Mouse (Mus musculus): ENCODE results near the gene Ikzf3. TPM values are rescaled to one million over a fixed set of nuclear protein-coding genes. Genes with fewer than 3 reads are reported as not detected.

Ikzf3 gene
- polyA plus RNA-seq, 1 experiment from 2014 or later: 0.08 TPM

- ATAC-seq (replicated peaks; ENCODE audit: low FRiP score): no peak
- 89% methylated on average over 1 of the region's 1 CpGs for WGBS
- H3K36me3 ChIP-seq (ENCODE audit: control insufficient read depth, insufficient read depth, low read length): no peaks in the 10 kb centered on the region
- no peak for DNase-seq (ENCODE audit: low spot score)
- no peak overlapping the region for H3K9ac ChIP-seq (ENCODE audit: low read length)
- H3K27ac ChIP-seq (ENCODE audit: low read depth, low read length): no peak overlapping the region
- H3K4me3 ChIP-seq (ENCODE audit: low read depth, low read length): no peak overlapping the region
- no peak overlapping the region for H3K4me2 ChIP-seq (ENCODE audit: low read depth, low read length, severe bottlenecking)
- peaks cover 4% of the 10 kb centered on the region; the same call in 1 of the 2 replicates for H3K4me1 ChIP-seq (replicated peaks; ENCODE audit: control insufficient read depth, insufficient read depth, low read length)
- H3K9me3 ChIP-seq (ENCODE audit: control insufficient read depth, low read length): no peaks in the 10 kb centered on the region
- H3K27me3 ChIP-seq (ENCODE audit: control insufficient read depth, insufficient read depth, low read length): peaks cover 47% of the 10 kb centered on the region
Observed at GRCm38 (mm10) chr11:98543414-98543813, 2.4 kb downstream of the Ikzf3 start.

DNA sequence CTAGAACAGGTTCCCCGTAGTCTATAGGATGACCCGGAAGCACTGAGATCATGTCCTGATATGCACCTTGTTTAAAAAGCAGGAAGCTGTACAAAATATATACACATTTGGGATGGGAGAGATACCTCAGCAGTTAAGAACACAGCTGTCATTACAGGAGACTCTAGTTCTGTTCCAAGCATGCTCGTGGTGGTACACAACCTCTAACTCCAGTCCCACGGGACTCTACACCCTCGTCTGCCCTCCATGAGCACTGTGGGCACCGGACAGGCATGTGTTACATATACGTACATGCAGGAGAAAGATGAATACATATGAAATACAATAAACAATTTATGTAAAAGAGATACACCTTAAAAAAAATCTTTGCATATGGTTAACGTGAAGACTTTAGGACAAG lies 3.3 kb downstream of the Ikzf3 start:
- no peak overlapping the region for H3K9ac ChIP-seq (ENCODE audit: low read length)
- H3K4me2 ChIP-seq (ENCODE audit: low read depth, low read length, severe bottlenecking): no peak overlapping the region
- ATAC-seq (replicated peaks; ENCODE audit: low FRiP score) (no peak), DNase-seq (ENCODE audit: low spot score) (no peak)
- H3K36me3 ChIP-seq (ENCODE audit: control insufficient read depth, insufficient read depth, low read length): no peaks in the 10 kb centered on the region
- H3K4me1 ChIP-seq (replicated peaks; ENCODE audit: control insufficient read depth, insufficient read depth, low read length): peaks cover 4% of the 10 kb centered on the region; the same call in 1 of the 2 replicates
- H3K27ac ChIP-seq (ENCODE audit: low read depth, low read length): no peak overlapping the region
- no peaks in the 10 kb centered on the region for H3K9me3 ChIP-seq (ENCODE audit: control insufficient read depth, low read length)
- 78% methylated on average over 8 of the region's 8 CpGs for WGBS
- no peak overlapping the region for H3K4me3 ChIP-seq (ENCODE audit: low read depth, low read length)
- peaks cover 41% of the 10 kb centered on the region for H3K27me3 ChIP-seq (ENCODE audit: control insufficient read depth, insufficient read depth, low read length)

DNA sequence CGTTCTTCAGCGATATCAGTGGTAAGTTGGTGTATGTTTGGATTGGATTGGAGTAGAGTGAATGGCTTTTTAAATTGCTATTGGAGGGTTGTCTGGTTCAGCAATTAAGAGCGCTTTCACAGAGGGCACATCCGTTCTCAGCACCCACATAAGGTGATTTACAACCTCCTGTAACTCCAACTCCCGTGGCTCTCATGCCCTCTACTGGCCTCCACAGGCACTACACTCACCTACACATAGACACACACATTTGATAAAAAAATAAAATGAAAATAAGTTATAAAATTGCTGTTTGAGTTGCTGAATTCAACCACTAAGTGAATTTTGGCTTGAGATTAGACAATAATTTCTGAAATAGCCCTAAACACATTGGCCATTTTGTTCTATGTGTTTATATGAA lies 5.5 kb downstream of the Ikzf3 start:
- 80% methylated on average over 5 of the region's 5 CpGs for WGBS
- DNase-seq (ENCODE audit: low spot score) (no peak), ATAC-seq (replicated peaks; ENCODE audit: low FRiP score) (no peak)
- Histone ChIP-seq H3K9ac (ENCODE audit: low read length) (no peak overlapping the region), H3K9me3 (ENCODE audit: control insufficient read depth, low read length) (no peaks in the 10 kb centered on the region), H3K4me2 (ENCODE audit: low read depth, low read length, severe bottlenecking) (no peak overlapping the region), H3K4me1 (replicated peaks; ENCODE audit: control insufficient read depth, insufficient read depth, low read length) (no peaks in the 10 kb centered on the region; the same call in 1 of the 2 replicates), H3K4me3 (ENCODE audit: low read depth, low read length) (no peak overlapping the region), H3K27me3 (ENCODE audit: control insufficient read depth, insufficient read depth, low read length) (peaks cover 19% of the 10 kb centered on the region), H3K27ac (ENCODE audit: low read depth, low read length) (no peak overlapping the region), H3K36me3 (ENCODE audit: control insufficient read depth, insufficient read depth, low read length) (no peaks in the 10 kb centered on the region)

DNA sequence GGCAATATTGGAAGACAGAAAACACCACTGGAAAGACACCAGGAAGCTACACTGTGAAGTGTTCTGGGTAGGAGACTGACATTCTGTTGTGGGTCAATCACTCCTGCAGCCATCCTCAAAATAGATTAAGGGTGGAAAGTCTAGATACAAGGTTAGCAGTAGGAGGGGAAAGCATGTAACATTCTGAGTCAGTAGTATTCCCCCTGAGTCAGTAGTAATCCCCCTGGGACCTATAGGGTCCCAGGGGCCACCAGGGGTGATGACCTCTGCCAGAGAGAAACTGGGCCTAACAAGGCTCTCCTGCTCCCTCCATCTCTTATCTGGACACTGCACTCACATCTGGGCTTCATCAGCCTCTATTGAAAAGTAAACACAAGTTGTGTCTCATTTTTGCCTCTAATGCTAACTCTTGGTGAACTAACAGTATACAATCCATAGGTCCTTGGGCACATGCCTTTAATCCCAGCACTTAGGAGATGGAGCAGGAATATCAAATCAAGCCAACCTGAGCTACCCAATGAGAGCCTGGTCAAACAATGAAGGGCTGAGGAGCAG lies 8.3 kb downstream of the Ikzf3 start:
- Histone ChIP-seq H3K36me3 (ENCODE audit: control insufficient read depth, insufficient read depth, low read length) (no peaks in the 10 kb centered on the region), H3K27ac (ENCODE audit: low read depth, low read length) (no peak overlapping the region), H3K4me3 (ENCODE audit: low read depth, low read length) (no peak overlapping the region), H3K4me1 (replicated peaks; ENCODE audit: control insufficient read depth, insufficient read depth, low read length) (no peaks in the 10 kb centered on the region), H3K27me3 (ENCODE audit: control insufficient read depth, insufficient read depth, low read length) (peaks cover 6% of the 10 kb centered on the region; the same call in 1 of the 2 replicates), H3K4me2 (ENCODE audit: low read depth, low read length, severe bottlenecking) (no peak overlapping the region), H3K9me3 (ENCODE audit: control insufficient read depth, low read length) (no peaks in the 10 kb centered on the region), H3K9ac (ENCODE audit: low read length) (no peak overlapping the region)
- ATAC-seq (replicated peaks; ENCODE audit: low FRiP score): no peak
- DNase-seq (ENCODE audit: low spot score): no peak

DNA sequence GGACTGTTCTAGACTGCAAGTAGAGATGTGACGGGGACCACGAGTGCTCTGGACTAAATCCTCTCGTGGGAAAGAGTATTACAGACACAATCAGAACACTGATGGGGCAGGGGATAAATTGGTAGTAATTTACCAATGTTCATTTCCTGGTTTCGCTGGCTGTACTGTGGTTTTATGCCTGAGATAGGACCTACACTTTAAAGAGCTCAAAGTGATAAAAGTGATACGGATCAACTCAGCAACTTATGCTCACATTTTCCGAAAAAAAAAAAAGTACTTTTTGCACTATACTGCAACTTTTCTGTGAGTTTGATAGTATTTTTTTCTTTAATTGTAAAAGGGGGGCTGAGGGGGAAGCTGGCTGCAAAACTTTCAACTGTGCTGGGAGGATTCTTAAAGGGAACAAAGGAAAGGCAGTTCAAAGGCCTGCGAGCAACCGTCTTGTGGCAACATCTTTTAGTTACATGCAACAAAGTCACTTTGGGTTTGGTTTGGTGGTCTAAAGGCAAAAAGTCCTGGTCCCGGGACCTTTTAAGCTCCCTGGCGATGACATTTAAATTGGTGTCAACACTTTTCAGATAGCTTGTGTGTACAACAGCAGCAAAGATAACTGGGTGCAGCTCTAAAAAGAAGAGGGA lies 18.9 kb downstream of the Ikzf3 start:
- Histone ChIP-seq H3K4me2 (ENCODE audit: low read depth, low read length, severe bottlenecking) (no peak overlapping the region), H3K27me3 (ENCODE audit: control insufficient read depth, insufficient read depth, low read length) (no peaks in the 10 kb centered on the region), H3K36me3 (ENCODE audit: control insufficient read depth, insufficient read depth, low read length) (no peaks in the 10 kb centered on the region), H3K4me1 (replicated peaks; ENCODE audit: control insufficient read depth, insufficient read depth, low read length) (no peaks in the 10 kb centered on the region), H3K27ac (ENCODE audit: low read depth, low read length) (no peak overlapping the region), H3K9me3 (ENCODE audit: control insufficient read depth, low read length) (no peaks in the 10 kb centered on the region), H3K4me3 (ENCODE audit: low read depth, low read length) (no peak overlapping the region), H3K9ac (ENCODE audit: low read length) (no peak overlapping the region)
- ATAC-seq (replicated peaks; ENCODE audit: low FRiP score) (no peak), DNase-seq (ENCODE audit: low spot score) (no peak)
- WGBS: 72% methylated on average over 10 of the region's 10 CpGs

DNA sequence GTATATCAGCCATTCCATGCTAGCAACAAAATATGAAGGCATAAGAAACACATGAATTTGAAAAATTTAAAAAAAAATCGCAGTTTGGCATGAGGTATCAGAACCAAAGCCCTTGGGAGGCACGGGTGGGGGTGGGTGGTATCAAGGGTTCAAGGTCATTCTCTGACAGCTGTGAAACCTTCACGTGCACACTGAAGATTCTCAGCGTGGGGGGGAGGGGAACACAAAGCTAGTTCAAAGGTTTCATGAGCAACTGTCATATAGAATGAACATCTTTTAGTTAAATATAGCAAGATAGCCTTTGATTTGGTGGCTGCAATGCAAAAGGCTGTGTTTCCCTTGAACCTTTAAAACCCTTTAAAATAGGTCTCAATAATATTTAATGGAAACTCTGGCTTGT lies 20.7 kb downstream of the Ikzf3 start:
- Histone ChIP-seq H3K9me3 (ENCODE audit: control insufficient read depth, low read length) (no peaks in the 10 kb centered on the region), H3K9ac (ENCODE audit: low read length) (no peak overlapping the region), H3K27me3 (ENCODE audit: control insufficient read depth, insufficient read depth, low read length) (no peaks in the 10 kb centered on the region), H3K27ac (ENCODE audit: low read depth, low read length) (no peak overlapping the region), H3K4me2 (ENCODE audit: low read depth, low read length, severe bottlenecking) (no peak overlapping the region), H3K4me3 (ENCODE audit: low read depth, low read length) (no peak overlapping the region), H3K36me3 (ENCODE audit: control insufficient read depth, insufficient read depth, low read length) (no peaks in the 10 kb centered on the region), H3K4me1 (replicated peaks; ENCODE audit: control insufficient read depth, insufficient read depth, low read length) (no peaks in the 10 kb centered on the region)
- DNase-seq (ENCODE audit: low spot score) (no peak), ATAC-seq (replicated peaks; ENCODE audit: low FRiP score) (no peak)
- WGBS: 58% methylated on average over 4 of the region's 4 CpGs

GRCm38 (mm10) chr11:98520468-98520867 lies 25.4 kb downstream of the Ikzf3 start:
- Histone ChIP-seq H3K4me2 (ENCODE audit: low read depth, low read length, severe bottlenecking) (no peak overlapping the region), H3K4me1 (replicated peaks; ENCODE audit: control insufficient read depth, insufficient read depth, low read length) (no peaks in the 10 kb centered on the region), H3K9me3 (ENCODE audit: control insufficient read depth, low read length) (no peaks in the 10 kb centered on the region), H3K27me3 (ENCODE audit: control insufficient read depth, insufficient read depth, low read length) (no peaks in the 10 kb centered on the region), H3K36me3 (ENCODE audit: control insufficient read depth, insufficient read depth, low read length) (no peaks in the 10 kb centered on the region), H3K4me3 (ENCODE audit: low read depth, low read length) (no peak overlapping the region), H3K9ac (ENCODE audit: low read length) (no peak overlapping the region), H3K27ac (ENCODE audit: low read depth, low read length) (no peak overlapping the region)
- WGBS: 69% methylated on average over 10 of the region's 10 CpGs
- DNase-seq (ENCODE audit: low spot score) (no peak), ATAC-seq (replicated peaks; ENCODE audit: low FRiP score) (no peak)

DNA sequence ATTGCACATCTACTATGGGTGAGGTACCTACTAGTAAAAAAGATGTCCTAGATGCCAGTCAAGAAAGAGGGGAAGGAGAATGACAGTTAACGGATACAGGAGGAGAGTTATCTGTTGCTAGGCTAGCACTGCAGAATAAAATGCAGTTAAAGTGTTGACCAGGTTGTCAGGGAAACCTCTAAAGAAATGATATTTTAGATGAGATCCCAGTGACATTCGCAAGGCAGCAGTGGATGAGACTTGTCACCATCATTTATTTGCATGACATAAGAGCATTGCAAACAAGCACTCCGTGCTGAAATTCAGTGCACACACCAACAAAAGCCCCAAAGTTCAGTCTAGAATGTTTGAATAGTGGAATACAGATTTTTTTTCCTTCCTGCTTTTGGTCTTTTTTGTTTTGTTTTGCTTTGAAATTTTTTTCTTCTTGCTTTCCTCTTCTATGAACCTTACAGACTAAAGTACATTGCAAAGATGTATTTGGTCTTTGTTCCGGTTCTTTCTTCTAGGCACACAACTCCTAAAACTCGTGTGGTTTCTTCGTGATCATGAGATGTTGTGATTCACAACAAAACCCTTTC lies 32.4 kb downstream of the Ikzf3 start:
- Histone ChIP-seq H3K4me2 (ENCODE audit: low read depth, low read length, severe bottlenecking) (no peak overlapping the region), H3K27ac (ENCODE audit: low read depth, low read length) (no peak overlapping the region)

DNA sequence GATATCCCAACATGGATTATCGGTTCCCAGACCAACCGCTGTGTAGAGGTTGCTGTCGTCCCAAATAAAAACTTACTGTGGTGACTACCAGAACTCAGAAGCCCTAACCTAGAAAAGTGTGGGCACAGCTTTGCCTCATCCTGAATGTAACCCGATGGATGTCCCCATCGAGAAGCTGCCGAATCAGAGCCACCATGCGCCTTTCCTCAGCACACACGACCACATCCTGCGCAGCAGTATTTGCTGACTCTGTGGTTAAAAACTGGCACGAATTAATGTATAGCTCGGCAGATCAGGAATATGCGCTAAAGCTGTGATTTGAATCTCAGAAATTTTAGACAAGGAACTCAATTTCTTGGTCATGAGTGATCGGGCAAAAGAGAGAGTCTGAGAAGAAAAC lies 33.0 kb downstream of the Ikzf3 start:
- ATAC-seq (replicated peaks; ENCODE audit: low FRiP score): no peak
- 94% methylated on average over 13 of the region's 13 CpGs for WGBS
- H3K9ac ChIP-seq (ENCODE audit: low read length): no peak overlapping the region

More for the DNA sequence above, 32.4 kb downstream of the Ikzf3 start:
- DNase-seq (ENCODE audit: low spot score) (no peak), ATAC-seq (replicated peaks; ENCODE audit: low FRiP score) (no peak)
- no peaks in the 10 kb centered on the region for H3K9me3 ChIP-seq (ENCODE audit: control insufficient read depth, low read length)
- H3K27me3 ChIP-seq (ENCODE audit: control insufficient read depth, insufficient read depth, low read length): no peaks in the 10 kb centered on the region
- no peaks in the 10 kb centered on the region for H3K4me1 ChIP-seq (replicated peaks; ENCODE audit: control insufficient read depth, insufficient read depth, low read length)
- no peaks in the 10 kb centered on the region for H3K36me3 ChIP-seq (ENCODE audit: control insufficient read depth, insufficient read depth, low read length)
- no peak overlapping the region for H3K9ac ChIP-seq (ENCODE audit: low read length)
- H3K4me3 ChIP-seq (ENCODE audit: low read depth, low read length): no peak overlapping the region
- WGBS: 65% methylated on average over 6 of the region's 6 CpGs

More for the DNA sequence above, 33.0 kb downstream of the Ikzf3 start:
- H3K27me3 ChIP-seq (ENCODE audit: control insufficient read depth, insufficient read depth, low read length): no peaks in the 10 kb centered on the region
- H3K4me1 ChIP-seq (replicated peaks; ENCODE audit: control insufficient read depth, insufficient read depth, low read length): no peaks in the 10 kb centered on the region
- no peak overlapping the region for H3K4me3 ChIP-seq (ENCODE audit: low read depth, low read length)
- H3K27ac ChIP-seq (ENCODE audit: low read depth, low read length): no peak overlapping the region
- H3K9me3 ChIP-seq (ENCODE audit: control insufficient read depth, low read length): no peaks in the 10 kb centered on the region
- DNase-seq (ENCODE audit: low spot score): no peak
- H3K4me2 ChIP-seq (ENCODE audit: low read depth, low read length, severe bottlenecking): no peak overlapping the region
- H3K36me3 ChIP-seq (ENCODE audit: control insufficient read depth, insufficient read depth, low read length): no peaks in the 10 kb centered on the region

Data from forebrain, embryonic 11.5 days (tissue).